Mouse (Mus musculus): Measurements from ENCODE around the gene 1500009L16Rik.

GRCm38 (mm10) chr10:83711769-83712168, 10.9 kb upstream of the 1500009L16Rik start:
- TF ChIP-seq CTCF (conservative IDR thresholded peaks at IDR 0.05; ENCODE audit: insufficient read depth, insufficient read length, low read depth, low read length) = no peak
- no peak for TF ChIP-seq POLR2A (IDR thresholded peaks at IDR 0.05; ENCODE audit: low read depth, low read length)
